Mouse (Mus musculus) lung, postnatal 14 days (tissue): ENCODE results near the gene Tubb5.

Experiments
- DNase-seq: peaks from one replicate; pipeline ENCODE4 v3.0.0; 2021

Tubb5 gene

GRCm38 (mm10) chr17:35838122-35838544, at the start of gene Tubb5:
Gene Tubb5 (minus strand): TSS chr17:35838306.
- DNase-seq: peak; percentile 96

- no peak for DNase-seq
Measured at GRCm38 (mm10) chr17:35887725-35888124, 49.6 kb upstream of the Tubb5 start.

GRCm38 (mm10) chr17:35883777-35884176, 45.7 kb upstream of the Tubb5 start:
- no peak for DNase-seq

- DNase-seq: no peak
Measured at GRCm38 (mm10) chr17:35882924-35883323, 44.8 kb upstream of the Tubb5 start.

GRCm38 (mm10) chr17:35879245-35880057, 41.3 kb upstream of the Tubb5 start, which contains the start of gene Dhx16:
Gene Dhx16 (plus strand): TSS chr17:35879819.
- DNase-seq: peak; percentile 97

- DNase-seq: no peak
Measured at GRCm38 (mm10) chr17:35874721-35875120, 36.6 kb upstream of the Tubb5 start.

- peak; percentile 92 for DNase-seq
Measured at GRCm38 (mm10) chr17:35873774-35874519, 35.8 kb upstream of the Tubb5 start.

GRCm38 (mm10) chr17:35870884-35871696, 33.0 kb upstream of the Tubb5 start:
- DNase-seq: peak; percentile 45

- DNase-seq: peak; percentile 76
Measured at GRCm38 (mm10) chr17:35870151-35870883, 32.2 kb upstream of the Tubb5 start.

GRCm38 (mm10) chr17:35869346-35870067, 31.4 kb upstream of the Tubb5 start:
- peak; percentile 59 for DNase-seq

- DNase-seq: no peak
Measured at GRCm38 (mm10) chr17:35868961-35869345, 30.8 kb upstream of the Tubb5 start.

- DNase-seq: peak; percentile 51
Measured at GRCm38 (mm10) chr17:35868165-35868820, 30.2 kb upstream of the Tubb5 start.

GRCm38 (mm10) chr17:35866911-35867890, 29.1 kb upstream of the Tubb5 start:
- peak; percentile 68 for DNase-seq

- DNase-seq: peak; percentile 72
Measured at GRCm38 (mm10) chr17:35866281-35866831, 28.2 kb upstream of the Tubb5 start.

- DNase-seq: peak; percentile 79
Measured at GRCm38 (mm10) chr17:35865481-35866280, 27.6 kb upstream of the Tubb5 start, which contains the start of gene Ppp1r18. Gene Ppp1r18 (plus strand): TSS chr17:35865593.

GRCm38 (mm10) chr17:35864832-35865353, 26.8 kb upstream of the Tubb5 start:
- DNase-seq: no peak

- DNase-seq: peak; percentile 91
Measured at GRCm38 (mm10) chr17:35861198-35861857, 23.2 kb upstream of the Tubb5 start, which contains the start of gene Nrm. Gene Nrm (plus strand): TSS chr17:35861318.

- no peak for DNase-seq
Measured at GRCm38 (mm10) chr17:35860831-35861197, 22.7 kb upstream of the Tubb5 start.
